Mouse (Mus musculus): ENCODE measurements around the gene Fam193b.
"Not testable (repeated sequence)": the region's sequence is repeated elsewhere in the genome, so short reads cannot be mapped to it uniquely, and the experiment has no call there.

Gene Fam193b

GRCm38 (mm10) chr13:55570286-55570973 is 490 bp downstream of the Fam193b start:
- DNase-seq: peak; percentile 31

- DNase-seq: peak; percentile 46
These were observed 1.1 kb downstream of the Fam193b start for GRCm38 (mm10) chr13:55569726-55570285.

- DNase-seq: not testable (repeated sequence)
These were observed 2.4 kb downstream of the Fam193b start for GRCm38 (mm10) chr13:55568524-55568923.

- DNase-seq: no peak
These were observed 3.0 kb downstream of the Fam193b start for GRCm38 (mm10) chr13:55567949-55568348.

- no peak for DNase-seq
These were observed 3.9 kb downstream of the Fam193b start for GRCm38 (mm10) chr13:55567001-55567400.

- no peak for DNase-seq
These were observed 7.5 kb downstream of the Fam193b start for GRCm38 (mm10) chr13:55563266-55563879.

- DNase-seq: no peak
These were observed 13.4 kb downstream of the Fam193b start for GRCm38 (mm10) chr13:55557499-55557898.

- DNase-seq: no peak
These were observed 15.0 kb downstream of the Fam193b start for GRCm38 (mm10) chr13:55555921-55556320.

- DNase-seq: no peak
These were observed 21.9 kb downstream of the Fam193b start for GRCm38 (mm10) chr13:55549061-55549460.

- no peak for DNase-seq
These were observed 22.5 kb downstream of the Fam193b start for GRCm38 (mm10) chr13:55548426-55548825.

- DNase-seq: no peak
These were observed 23.0 kb downstream of the Fam193b start for GRCm38 (mm10) chr13:55547916-55548315.

GRCm38 (mm10) chr13:55544792-55545191 is 26.1 kb downstream of the Fam193b start:
- DNase-seq: no peak

- no peak for DNase-seq
These were observed 27.5 kb downstream of the Fam193b start for GRCm38 (mm10) chr13:55543447-55543846.

- DNase-seq: no peak
These were observed 28.0 kb downstream of the Fam193b start for GRCm38 (mm10) chr13:55542891-55543290.

GRCm38 (mm10) chr13:55540933-55541332 is 30.0 kb downstream of the Fam193b start:
- no peak for DNase-seq

GRCm38 (mm10) chr13:55536194-55537175 is 34.4 kb downstream of the Fam193b start, which contains the start of gene Ddx41:
TSS of gene Ddx41 (minus strand) at chr13:55536658.
- DNase-seq: peak; percentile 97

GRCm38 (mm10) chr13:55535796-55536193 is 35.1 kb downstream of the Fam193b start:
- no peak for DNase-seq

GRCm38 (mm10) chr13:55535191-55535590 is 35.7 kb downstream of the Fam193b start:
- DNase-seq: no peak

- no peak for DNase-seq
These were observed 41.6 kb downstream of the Fam193b start, which contains the start of gene Dok3 for GRCm38 (mm10) chr13:55529198-55529915. TSS of gene Dok3 (minus strand) at chr13:55529296.

GRCm38 (mm10) chr13:55527834-55528772 is 42.8 kb downstream of the Fam193b start:
- no peak for DNase-seq

- DNase-seq: no peak
These were observed 43.7 kb downstream of the Fam193b start for GRCm38 (mm10) chr13:55527212-55527611.
